Mouse (Mus musculus) hindbrain, postnatal 0 days (tissue): ENCODE measurements around the gene Hnrnpab. TPM values are rescaled to one million over a fixed set of nuclear protein-coding genes. Genes with fewer than 3 reads are reported as not detected.
A peak's percentile ranks its signal among the peaks of the same experiment; 100 is the strongest.

Source experiments
- ATAC-seq: fragments of 200-750 bp; cut with Nextera tagmentation; 2 replicates; pipeline ENCODE4 v1.8.0; 2017; ENCODE audit warnings: mild to moderate bottlenecking, moderate TSS enrichment, moderate library complexity
- DNase-seq: peaks from one replicate; pipeline ENCODE4 v3.0.0-alpha.2; 2015; ENCODE audit warnings: low spot score
- H3K27ac ChIP-seq: fragments of 300-500 bp; sonication (generic); 2 replicates; pipeline ENCODE4 v1.5.1; 2014; ENCODE audit warnings: mild to moderate bottlenecking
- H3K27me3 ChIP-seq: fragments of 300-500 bp; sonication (generic); 2 replicates; pipeline ENCODE4 v1.6.1; 2014; ENCODE audit warnings: low read length, mixed read lengths; ENCODE audit not compliant: insufficient read depth
- H3K36me3 ChIP-seq: fragments of 300-500 bp; sonication (generic); 2 replicates; pipeline ENCODE4 v1.6.1; 2014; ENCODE audit warnings: low read length, mixed read lengths; ENCODE audit not compliant: insufficient read depth
- H3K4me1 ChIP-seq: fragments of 300-500 bp; sonication (generic); 2 replicates; pipeline ENCODE4 v1.6.1; 2014; ENCODE audit warnings: antibody characterized with exemption, low read length, mixed read lengths; ENCODE audit not compliant: insufficient read depth
- H3K4me2 ChIP-seq: fragments of 300-500 bp; sonication (generic); 2 replicates; pipeline ENCODE4 v1.6.1; 2014; ENCODE audit warnings: low read depth, mild to moderate bottlenecking, low read length, moderate library complexity, mixed read lengths
- H3K4me3 ChIP-seq: fragments of 300-500 bp; sonication (generic); 2 replicates; pipeline ENCODE4 v1.5.1; 2014; ENCODE audit warnings: low read length
- H3K9ac ChIP-seq: fragments of 300-500 bp; sonication (generic); replicated peaks from 2 replicates; pipeline ENCODE4 v1.6.1; 2014; ENCODE audit warnings: mild to moderate bottlenecking, low read length, moderate library complexity, mixed read lengths
- H3K9me3 ChIP-seq: fragments of 300-500 bp; sonication (generic); 2 replicates; pipeline ENCODE4 v1.6.1; 2016; ENCODE audit warnings: low read length, mixed read lengths
- CTCF ChIP-seq: IDR thresholded peaks from 2 replicates; pipeline ENCODE4 v1.5.1; 2016; ENCODE audit warnings: antibody characterized with exemption, control low read depth, low read depth
- WGBS: fragments of 180-500 bp; shearing (Covaris S2); extraction: QIAGEN DNeasy Blood & Tissue Kit; methylation state at CpG from one replicate; pipeline ENCODE4 v1.1.7; 2014; 5-methylcytosine and 5-hydroxymethylcytosine counted together
- polyA plus RNA-seq: library from polyadenylated mRNA; unstranded; fragments of >200 nt; fragmentation: Nextera tagmentation; extraction: Ambion mirVana; gene quantifications from 2 replicates; pipeline ENCODE4 v1.2.1, GENCODE M21; 2015
- total RNA-seq: library from RNA; depleted of rRNA; stranded (reverse); fragments of >200 nt; gene quantifications from 2 replicates; pipeline ENCODE4 v1.2.3, GENCODE M21; 2014

Gene Hnrnpab
- total and polyA plus RNA-seq, 2 experiments from 2014 or later, result 212 to 229 TPM

DNA sequence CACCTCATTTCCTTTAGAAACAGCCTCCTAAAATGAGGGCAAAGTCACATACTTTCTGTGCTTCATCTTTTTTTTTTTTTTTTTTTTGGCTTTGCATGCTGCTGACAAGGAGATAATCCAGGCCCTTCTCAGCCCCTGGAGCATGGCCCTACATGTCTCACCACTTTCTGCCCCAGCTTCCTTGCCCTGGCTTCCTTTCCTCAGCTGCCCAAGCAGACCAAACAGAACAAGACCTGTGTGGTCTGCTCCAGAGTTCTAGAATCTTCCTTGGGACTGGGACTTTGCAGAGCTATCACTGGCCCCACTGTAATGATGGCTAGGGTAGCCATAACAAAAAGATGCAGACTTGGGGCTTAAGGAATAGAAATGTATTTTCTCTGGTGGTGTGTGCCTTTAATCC lies 16.6 kb downstream of the Hnrnpab start:
- Histone ChIP-seq H3K4me1 (peaks cover 10% of the 10 kb centered on the region; the same call in 1 of the 2 replicates), H3K36me3 (peaks cover 46% of the 10 kb centered on the region), H3K4me2 (no peak overlapping the region), H3K9ac (no peak overlapping the region), H3K4me3 (no peak overlapping the region), H3K27me3 (no peaks in the 10 kb centered on the region), H3K9me3 (no peaks in the 10 kb centered on the region), H3K27ac (no peak overlapping the region)
- DNase-seq (no peak), ATAC-seq (no peak)
- no peak for TF ChIP-seq CTCF

DNA sequence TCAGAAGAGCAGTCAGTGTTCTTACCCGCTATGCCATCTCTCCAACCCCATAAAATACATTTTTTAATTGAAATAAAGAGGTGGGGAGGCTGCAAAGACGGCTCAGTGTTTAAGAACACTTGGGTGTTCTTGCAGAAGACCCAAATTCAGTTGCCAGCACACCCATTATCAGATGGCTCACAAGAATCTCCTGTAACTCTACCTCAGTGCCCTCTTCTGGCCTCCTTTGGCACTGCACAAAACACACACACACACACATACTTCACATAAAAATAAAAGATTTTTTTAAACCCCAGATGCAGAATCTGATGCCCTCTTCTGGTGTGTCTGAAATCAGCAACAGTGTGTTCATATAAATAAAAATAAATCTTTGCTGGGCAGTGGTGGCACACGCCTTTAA lies 17.8 kb downstream of the Hnrnpab start:
- Histone ChIP-seq H3K4me1 (peaks cover 16% of the 10 kb centered on the region; the same call in 1 of the 2 replicates), H3K9me3 (no peaks in the 10 kb centered on the region), H3K4me2 (no peak overlapping the region), H3K4me3 (no peak overlapping the region), H3K27me3 (no peaks in the 10 kb centered on the region), H3K36me3 (peaks cover 42% of the 10 kb centered on the region), H3K27ac (no peak overlapping the region), H3K9ac (no peak overlapping the region)
- no peak for TF ChIP-seq CTCF
- WGBS, result 98% methylated on average over 3 of the region's 3 CpGs
- DNase-seq, result no peak
- no peak for ATAC-seq

DNA sequence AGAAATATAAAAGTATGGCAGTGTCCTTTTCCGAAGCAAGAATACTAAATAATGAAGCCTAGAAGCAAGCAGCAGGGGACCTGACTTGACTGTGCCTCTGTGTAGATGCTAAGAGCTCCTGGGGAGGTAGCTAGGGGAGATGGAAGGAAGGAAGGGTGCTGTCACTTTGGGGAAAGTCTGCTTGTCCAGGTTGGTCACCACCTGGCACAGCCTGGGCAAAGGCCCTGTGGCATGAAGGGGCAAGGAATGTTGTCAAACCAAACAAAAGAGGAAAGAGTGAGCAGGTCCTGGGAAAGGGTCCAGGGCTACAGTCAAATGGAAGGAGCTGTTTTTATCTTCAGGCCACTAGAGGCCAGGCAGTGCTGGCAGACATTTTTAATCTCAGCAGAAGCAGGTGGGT lies 19.6 kb downstream of the Hnrnpab start:
- H3K27me3 ChIP-seq, result no peaks in the 10 kb centered on the region
- ATAC-seq (no peak), DNase-seq (no peak)
- H3K36me3 ChIP-seq, result peaks cover 27% of the 10 kb centered on the region
- no peak overlapping the region for H3K9ac ChIP-seq
- no peak overlapping the region for H3K4me2 ChIP-seq
- TF ChIP-seq CTCF, result no peak
- no peaks in the 10 kb centered on the region for H3K9me3 ChIP-seq
- H3K27ac ChIP-seq, result no peak overlapping the region
- WGBS, result 82% methylated on average over 1 of the region's 1 CpGs
- H3K4me3 ChIP-seq, result no peak overlapping the region
- peaks cover 16% of the 10 kb centered on the region; the same call in 1 of the 2 replicates for H3K4me1 ChIP-seq

DNA sequence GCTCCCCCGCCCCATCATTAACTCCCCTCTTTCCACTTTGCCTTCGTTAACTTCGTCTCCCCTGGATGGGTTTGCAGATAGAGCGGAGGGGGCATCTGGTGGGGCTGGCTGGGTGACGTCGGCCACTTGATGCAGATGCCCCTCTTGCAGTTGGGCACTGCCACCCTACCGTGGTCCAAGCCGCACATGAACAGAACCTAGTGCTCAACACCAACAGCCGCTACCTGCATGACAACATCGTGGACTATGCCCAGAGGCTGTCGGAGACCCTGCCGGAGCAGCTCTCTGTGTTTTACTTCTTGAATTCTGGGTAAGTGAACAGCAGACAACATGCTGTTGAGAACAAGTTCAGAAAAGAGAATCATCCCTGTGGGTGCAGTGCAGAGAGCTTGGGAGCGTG lies 20.2 kb downstream of the Hnrnpab start:
- Histone ChIP-seq H3K4me3 (no peak overlapping the region), H3K9ac (no peak overlapping the region), H3K4me2 (no peak overlapping the region), H3K4me1 (peaks cover 16% of the 10 kb centered on the region; the same call in 1 of the 2 replicates), H3K9me3 (no peaks in the 10 kb centered on the region), H3K36me3 (peaks cover 22% of the 10 kb centered on the region), H3K27me3 (no peaks in the 10 kb centered on the region), H3K27ac (no peak overlapping the region)
- WGBS, result 95% methylated on average over 13 of the region's 13 CpGs
- DNase-seq, result no peak
- TF ChIP-seq CTCF, result no peak
- ATAC-seq, result no peak

DNA sequence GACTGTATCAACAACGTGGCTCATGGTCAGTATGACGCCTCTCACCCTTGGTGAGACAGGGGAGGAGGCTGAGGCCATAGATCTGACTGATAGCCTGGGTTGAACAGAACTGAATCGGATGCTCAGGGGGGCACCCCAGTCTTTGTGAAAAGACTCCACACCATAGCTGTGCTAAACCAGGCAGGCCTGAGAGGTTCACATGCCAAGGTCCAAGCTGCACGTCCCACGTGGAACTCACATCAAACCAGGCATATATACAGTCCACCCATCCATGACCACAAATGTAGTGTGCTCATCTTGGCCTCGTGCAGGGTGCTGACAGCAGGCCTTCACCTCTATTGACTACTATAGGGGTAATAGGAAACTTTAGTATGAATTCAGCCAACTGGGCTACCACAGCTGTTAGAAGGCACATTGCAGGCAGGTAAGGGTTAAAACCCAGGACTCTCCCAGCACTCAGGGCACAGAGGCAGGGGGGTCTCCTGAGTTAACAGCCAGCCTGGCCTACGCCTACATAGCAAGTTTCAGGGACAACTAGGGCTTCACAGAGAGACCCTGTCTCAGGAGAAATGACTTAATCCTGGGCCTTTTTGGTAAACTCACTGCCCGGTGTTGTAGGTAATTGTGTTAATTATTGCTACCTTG lies 20.9 kb downstream of the Hnrnpab start:
- Histone ChIP-seq H3K9me3 (no peaks in the 10 kb centered on the region), H3K4me3 (peak overlapping the region; percentile 64; the same call in 1 of the 2 replicates), H3K4me1 (peaks cover 16% of the 10 kb centered on the region; the same call in 1 of the 2 replicates), H3K4me2 (peak overlapping the region; percentile 93), H3K27ac (peak overlapping the region; percentile 87), H3K27me3 (no peaks in the 10 kb centered on the region), H3K36me3 (peaks cover 22% of the 10 kb centered on the region), H3K9ac (peak overlapping the region; percentile 74; the same call in 1 of the 2 replicates)
- no peak for DNase-seq
- ATAC-seq, result no peak
- WGBS, result 63% methylated on average over 8 of the region's 8 CpGs
- TF ChIP-seq CTCF, result no peak

GRCm38 (mm10) chr11:51584431-51585248 lies 22.0 kb downstream of the Hnrnpab start, which contains the start of gene Phykpl:
Gene Phykpl, plus strand, starts transcription at chr11:51584757.
- Histone ChIP-seq H3K4me2 (peak within 1 kb of the TSS; percentile 93), H3K9me3 (no peaks in the 10 kb centered on the region), H3K4me1 (peaks cover 16% of the 10 kb centered on the region; the same call in 1 of the 2 replicates), H3K9ac (peak within 1 kb of the TSS; percentile 74), H3K4me3 (peak within 1 kb of the TSS; percentile 64), H3K27me3 (no peaks in the 10 kb centered on the region), H3K27ac (peak within 1 kb of the TSS; percentile 87), H3K36me3 (peaks cover 16% of the 10 kb centered on the region)
- DNase-seq, result peak; percentile 97
- TF ChIP-seq CTCF, result peak; percentile 68
- WGBS, result 3% methylated on average over 58 of the region's 59 CpGs
- ATAC-seq, result peak; percentile 96
